Mouse (Mus musculus) 416B (cell line): ENCODE measurements around the gene Sdc1.

Experiments used
- DNase-seq: peaks from one replicate; pipeline ENCODE4 v3.0.0; 2011; ENCODE audit warnings: low read depth

Gene Sdc1

GRCm38 (mm10) chr12:8770946-8771843 is at the start of gene Sdc1:
Gene Sdc1 (plus strand): TSS chr12:8771323.
- DNase-seq: no peak

DNA sequence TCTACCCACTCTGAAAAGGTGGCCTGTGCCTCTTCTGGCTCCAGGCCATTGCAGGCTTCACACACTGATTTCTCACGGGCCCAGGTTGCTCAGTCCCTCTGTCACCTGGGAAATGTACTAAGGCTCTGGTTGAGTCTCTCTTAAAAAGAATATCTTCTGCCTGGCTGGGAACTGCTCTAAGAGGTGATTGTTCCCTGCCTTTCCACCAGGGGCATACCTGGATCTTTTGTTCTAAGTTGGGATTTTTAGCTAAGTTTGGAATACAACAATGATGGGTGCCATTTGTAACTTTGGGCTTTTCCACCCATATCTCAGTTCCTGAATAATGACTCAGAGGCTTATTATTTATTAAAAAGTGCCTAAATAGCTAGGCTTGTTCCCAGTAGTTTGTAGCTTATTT is 44.2 kb upstream of the Sdc1 start:
- DNase-seq: no peak

DNA sequence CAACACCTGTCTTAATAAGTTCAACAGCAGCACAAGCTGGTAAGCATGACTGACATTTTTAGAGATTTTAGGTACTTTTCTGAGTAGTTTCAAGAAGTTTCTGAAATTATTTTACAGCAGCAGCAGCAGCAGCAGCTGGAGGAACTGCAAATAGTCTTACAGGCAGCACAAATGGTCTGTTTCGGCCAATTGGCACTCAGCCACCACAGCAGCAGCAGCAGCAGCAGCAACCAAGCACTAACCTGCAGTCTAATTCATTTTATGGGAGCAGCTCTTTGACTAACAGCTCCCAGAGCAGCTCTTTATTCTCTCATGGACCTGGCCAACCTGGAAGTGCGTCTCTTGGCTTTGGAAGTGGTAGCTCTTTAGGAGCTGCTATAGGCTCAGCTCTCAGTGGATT is 42.4 kb upstream of the Sdc1 start:
- no peak for DNase-seq

DNA sequence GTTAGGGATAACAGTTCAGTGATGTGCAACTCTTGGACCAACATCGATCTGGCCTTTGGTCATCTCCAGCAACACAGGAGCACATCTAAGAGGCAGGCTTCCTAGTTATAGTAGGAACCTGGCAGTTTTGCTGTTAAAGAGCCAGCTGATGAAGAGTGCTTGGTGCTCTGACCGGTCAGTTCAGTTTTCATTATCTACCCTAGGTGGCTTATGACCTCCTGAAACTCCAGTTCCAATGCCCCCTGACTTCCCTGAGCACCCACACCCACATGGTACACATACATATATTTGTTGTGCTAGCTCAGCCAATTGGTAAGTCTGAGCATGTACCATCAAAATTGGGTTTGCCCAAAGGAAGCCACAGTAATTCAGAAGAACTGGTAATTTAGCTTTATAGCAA is 17.5 kb upstream of the Sdc1 start:
- DNase-seq: no peak

DNA sequence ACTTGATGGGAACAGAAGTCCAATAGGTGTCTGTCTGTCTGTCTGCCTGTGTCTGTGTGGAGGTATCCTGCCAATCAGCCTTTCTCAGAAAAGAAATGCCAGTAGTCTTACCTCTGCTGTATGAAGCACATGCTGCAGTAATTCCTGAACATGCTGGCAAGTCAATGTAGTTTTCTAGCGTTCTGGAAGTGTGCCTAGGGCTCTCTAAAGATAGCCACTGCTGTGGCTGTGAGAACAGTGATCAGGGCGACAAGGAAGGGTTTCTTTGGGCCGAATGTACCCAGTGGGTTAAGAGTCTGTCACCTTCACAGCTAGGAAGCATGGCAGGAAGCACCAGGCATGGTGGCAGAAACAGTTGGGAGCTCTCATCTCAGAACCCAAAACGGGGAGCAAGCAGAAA is 17.0 kb upstream of the Sdc1 start:
- no peak for DNase-seq

GRCm38 (mm10) chr12:8758029-8758428 is 13.1 kb upstream of the Sdc1 start:
- DNase-seq: no peak

DNA sequence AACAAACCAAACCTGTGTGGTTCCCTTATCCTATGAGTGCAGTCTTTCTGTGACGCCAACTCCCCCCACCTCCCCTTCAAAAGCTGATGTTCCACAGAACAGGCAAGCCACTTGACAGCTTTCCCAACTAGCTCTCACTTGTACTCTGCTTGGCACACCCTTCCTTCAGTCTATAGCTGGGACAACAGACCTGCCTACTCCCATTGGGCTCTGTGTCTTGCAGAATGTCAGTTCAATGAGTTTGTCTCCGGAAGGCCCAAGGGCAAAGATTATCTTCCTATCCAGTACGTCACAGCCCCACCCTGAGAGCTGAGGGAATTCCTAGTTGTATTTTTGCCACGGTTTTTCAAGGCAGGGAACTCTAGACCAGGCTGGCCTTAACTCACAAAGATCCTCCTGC is 12.0 kb upstream of the Sdc1 start:
- DNase-seq: no peak

GRCm38 (mm10) chr12:8759779-8760178 is 11.3 kb upstream of the Sdc1 start:
- DNase-seq: no peak

DNA sequence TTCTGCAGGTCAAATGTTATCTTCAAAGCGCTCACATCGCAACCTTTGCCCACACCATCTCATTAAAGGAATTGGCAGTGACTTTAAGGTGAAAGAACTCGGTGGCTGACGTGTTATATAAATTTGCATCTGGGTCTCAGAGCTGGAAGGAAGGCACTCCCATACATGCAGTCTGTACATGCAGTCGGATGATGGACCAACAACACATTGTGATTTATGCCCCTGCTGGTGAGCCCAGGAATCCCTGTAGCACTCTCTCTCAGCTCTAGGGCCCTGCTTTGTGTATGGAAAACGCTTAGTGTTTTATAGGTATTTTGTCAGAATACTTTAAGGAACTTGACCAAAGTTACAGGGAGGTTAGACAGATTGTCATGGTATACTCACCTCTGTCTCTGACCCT is 10.6 kb upstream of the Sdc1 start:
- DNase-seq: no peak

DNA sequence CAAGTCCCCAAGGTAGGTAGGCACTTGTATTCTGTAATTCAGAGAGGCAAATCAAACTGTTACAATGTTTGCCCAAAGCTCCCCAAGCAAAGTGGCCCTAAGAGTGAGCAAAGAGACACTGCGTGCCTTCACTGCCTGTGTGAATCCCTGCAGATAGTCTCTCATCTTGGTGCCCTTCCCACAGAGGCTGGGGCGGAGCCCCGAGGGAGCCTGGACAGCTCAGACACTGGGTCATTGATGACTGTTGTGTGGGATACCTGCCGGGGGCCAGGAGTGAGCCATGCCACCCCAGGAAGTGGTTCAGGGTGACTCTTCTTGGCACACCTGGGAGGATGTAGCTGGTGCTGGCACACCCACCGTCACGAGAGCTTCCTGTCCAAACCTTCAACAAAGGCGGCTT is 10.1 kb upstream of the Sdc1 start:
- DNase-seq: no peak

GRCm38 (mm10) chr12:8762667-8763066 is 8.5 kb upstream of the Sdc1 start:
- DNase-seq: no peak

DNA sequence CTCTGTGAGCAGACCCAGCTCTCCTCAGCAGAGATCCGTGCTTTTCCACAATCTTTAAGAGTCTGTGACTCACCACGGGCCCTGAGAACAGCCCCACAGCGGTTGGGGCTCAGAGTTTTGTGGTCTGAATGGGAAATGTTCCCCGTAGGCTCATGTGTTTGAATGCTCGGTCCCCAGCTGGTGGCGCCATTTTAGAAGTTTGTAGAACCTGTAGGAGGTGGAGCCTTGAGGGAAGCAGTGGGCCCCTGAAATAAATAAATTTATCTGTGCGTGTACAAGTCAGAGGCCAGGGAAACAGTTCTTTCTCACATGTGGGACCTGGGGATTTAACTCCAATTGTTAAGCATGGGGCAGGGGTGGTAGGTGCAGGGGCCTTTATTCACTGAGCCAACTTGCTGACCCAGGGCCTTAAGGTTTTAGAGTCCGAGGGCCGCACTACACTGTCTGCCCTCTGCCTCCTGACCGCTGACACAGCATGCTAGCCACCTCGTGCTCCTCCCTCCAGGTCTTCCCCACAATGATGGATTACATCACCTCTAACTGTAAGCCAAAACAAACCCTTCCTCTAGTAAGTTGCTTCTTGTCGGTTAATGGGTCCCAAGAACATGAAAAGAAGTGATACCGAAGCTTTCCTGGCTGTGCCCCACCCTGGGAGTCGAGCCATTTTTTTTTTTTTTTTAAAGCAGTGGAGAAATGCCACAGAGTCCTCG is 6.7 kb upstream of the Sdc1 start:
- no peak for DNase-seq

DNA sequence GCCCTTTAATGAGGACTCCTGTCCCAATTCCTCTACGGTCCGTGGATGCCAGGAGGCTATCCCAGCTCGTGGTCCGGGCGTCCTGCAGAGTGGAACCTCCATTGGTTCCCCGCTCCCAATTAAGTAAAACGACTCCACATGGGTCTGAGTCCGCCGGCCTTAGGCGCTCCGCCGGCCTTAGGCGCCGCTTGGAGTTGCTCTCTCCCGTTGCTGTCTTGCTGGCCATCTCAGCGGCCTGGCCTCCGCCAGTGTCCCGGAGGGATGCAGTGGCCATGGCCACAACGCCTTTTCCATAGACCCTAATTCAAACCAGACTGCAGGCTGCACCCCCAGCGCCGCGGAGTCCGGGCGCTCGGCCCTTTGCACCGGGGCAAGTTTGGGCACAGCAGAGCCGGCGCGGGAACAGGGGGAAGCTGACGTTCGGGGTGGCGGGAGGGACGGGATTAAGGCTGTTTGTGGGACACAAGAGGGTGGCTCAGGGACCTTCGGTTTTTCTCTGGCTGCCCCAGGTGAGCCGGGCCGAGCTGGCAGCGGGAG is 789 bp downstream of the Sdc1 start:
- DNase-seq: no peak

DNA sequence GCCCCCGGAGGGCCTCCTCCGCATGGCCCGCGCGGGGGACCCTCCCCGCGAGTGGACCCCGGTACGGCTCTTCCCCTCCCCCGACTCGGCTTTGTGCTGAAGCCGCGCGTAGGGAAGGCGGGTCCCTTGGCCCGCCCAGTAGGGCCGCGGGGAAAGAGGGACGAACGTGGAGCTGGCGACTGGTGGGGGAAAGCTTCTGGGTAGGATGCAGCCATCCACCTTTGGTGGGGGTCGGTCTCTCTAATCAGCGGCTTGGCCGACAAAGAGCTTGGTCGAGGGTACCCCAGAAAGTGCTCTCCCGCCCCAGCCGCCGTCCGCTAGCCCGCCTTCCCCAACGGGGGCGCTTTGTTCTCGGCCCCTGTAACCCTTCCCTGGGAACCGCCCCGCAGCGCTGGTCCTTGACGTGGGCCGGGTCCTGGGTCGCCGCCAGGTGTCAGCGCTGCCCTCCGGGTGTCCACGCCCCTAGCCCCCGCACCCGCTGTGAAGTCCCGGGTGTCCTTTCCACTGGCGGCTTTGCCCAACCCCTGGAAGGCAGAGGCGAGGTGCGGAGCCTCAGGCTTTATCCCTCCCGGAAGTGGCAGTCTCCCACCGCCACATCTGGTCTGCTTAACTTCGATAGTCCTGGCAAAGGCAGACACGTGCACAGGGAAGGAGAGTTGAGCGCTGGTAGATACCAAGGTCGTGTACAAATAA is 1.5 kb downstream of the Sdc1 start:
- DNase-seq: no peak

- DNase-seq: no peak
These were observed 2.2 kb downstream of the Sdc1 start for GRCm38 (mm10) chr12:8773336-8773735.

GRCm38 (mm10) chr12:8774183-8774582 is 3.1 kb downstream of the Sdc1 start:
- DNase-seq: no peak

- no peak for DNase-seq
These were observed 5.1 kb downstream of the Sdc1 start for GRCm38 (mm10) chr12:8776206-8776605.

GRCm38 (mm10) chr12:8776741-8777140 is 5.6 kb downstream of the Sdc1 start:
- DNase-seq: no peak

DNA sequence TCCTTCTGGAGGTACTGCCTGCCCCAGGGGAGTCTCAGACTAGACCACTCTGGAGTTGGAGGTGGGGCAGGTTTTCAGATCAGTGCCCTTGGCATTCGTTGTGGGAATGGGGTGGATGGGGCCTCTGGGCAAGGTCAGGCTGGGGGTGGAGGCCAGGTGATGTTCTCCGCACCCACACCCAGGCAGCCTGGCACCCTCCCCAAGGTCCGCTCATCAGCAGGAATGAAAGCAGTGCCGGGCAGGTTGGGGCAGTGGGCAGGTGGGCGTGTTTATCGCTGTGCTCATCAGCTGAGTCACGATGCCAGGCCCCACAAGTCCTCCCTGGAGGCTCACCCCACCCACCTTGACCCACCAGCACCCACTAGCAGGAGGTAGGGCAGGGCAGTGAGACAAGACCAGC is 7.0 kb downstream of the Sdc1 start:
- DNase-seq: no peak

DNA sequence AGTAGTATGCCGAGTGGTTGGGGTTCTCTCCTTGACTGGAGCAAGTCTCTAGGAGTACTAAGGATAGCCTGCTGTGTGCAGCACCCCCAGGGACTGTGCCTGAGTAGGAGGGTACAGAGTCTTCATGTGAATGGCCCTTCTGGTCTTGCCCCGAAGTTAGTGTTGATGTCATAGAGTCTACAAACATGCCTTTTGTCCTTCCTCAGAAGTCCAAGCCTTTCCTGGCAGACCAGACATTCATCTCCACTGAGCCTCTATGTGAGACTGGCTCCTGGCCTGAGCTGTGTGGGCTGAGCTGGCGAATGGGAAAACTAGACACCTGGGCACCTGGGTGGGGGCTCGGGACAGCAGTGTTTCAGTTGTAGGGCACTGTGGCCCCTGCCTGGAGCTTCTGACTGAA is 8.7 kb downstream of the Sdc1 start:
- DNase-seq: no peak

DNA sequence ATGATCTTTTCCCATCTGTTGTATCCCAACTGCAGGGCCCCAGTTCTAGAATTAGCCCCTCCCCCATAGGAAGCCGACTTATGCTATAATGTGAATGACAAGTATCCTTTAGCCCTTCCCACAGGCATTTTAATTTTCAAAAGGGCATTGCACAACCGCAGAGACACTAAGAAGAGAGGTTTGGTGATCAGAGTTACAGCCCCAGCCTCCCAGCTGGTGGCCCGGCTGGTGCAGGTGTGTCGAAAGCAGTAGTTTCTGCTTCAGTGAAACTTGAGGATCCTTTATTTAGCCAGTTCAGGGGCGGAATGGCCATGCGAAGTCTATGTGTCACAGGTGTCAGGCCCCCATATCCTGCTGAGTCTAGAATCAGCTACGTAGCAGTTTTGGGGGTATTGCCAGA is 10.0 kb downstream of the Sdc1 start:
- DNase-seq: no peak

- no peak for DNase-seq
These were observed 10.7 kb downstream of the Sdc1 start for GRCm38 (mm10) chr12:8781681-8782378.
